In the genomic region with DNA sequence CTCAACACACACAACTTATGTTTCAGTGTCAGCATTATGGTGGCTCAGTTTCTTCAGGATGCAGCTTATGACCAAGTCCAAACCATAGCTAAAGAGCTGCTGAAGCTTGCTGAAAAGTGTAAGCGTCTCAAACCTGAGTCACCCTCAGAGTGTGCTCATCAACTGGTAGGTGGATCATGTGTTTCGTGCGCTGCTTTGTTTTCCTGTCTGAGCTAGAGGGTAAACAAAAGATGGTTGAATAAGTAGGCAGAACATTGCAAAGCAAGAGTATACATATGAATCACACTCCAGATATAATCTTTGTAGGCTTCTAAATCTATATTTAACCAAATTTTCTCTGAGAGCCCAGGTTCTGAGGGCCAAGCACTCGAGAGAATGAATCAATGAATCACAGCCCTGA, we compare ENCODE assay signal across 21 mouse cellular contexts. TPM values are rescaled to one million over a fixed set of nuclear protein-coding genes. Genes with fewer than 3 reads are reported as not detected.
A peak's percentile ranks its signal among the peaks of the same experiment; 100 is the strongest.
DNase-seq lines count a peak whose midpoint lies in the region; ATAC-seq lines count a peak whose summit lies in the region.
"Had no signal": no experiment of that assay in that cellular context is flagged by ENCODE, and none has a peak within 500 bp of the region (broad histone marks: within the 10 kb centered on the region; RNA-seq: fewer than 3 reads in every experiment).

No protein-coding gene starts in this region.

- DNase-seq in frontal cortex, postnatal 10 days (ENCODE audit: low spot score in 2 of 2), result no peak
- peak; percentile 38 to 62 for DNase-seq in left cerebral cortex, adult 9 months (ENCODE audit: low spot score in 2 of 2)
- no peak for DNase-seq in left cerebral cortex, postnatal 4 days
- peak; percentile 42 to 46 for DNase-seq in right cerebral cortex, adult 2 months (ENCODE audit: low spot score in 2 of 2)
- no peak for DNase-seq in right cerebral cortex, postnatal 14 days
- DNase-seq in gastrocnemius, adult 18-20 months (ENCODE audit: low spot score), result no peak
- DNase-seq: adrenal gland, postnatal 10 days; B cell, adult 2 months; cerebellum, adult 11-12 months; cerebellum, adult 9-10 months; cerebellum, postnatal 25 days; gastrocnemius, postnatal 36 days; heart, adult 18-20 months; heart, postnatal 14 days had no signal

- ATAC-seq in frontal cortex, adult (ENCODE audit: low TSS enrichment), result peak; percentile 29
- ATAC-seq: CD4-positive, CD25-positive, alpha-beta regulatory T cell, adult 4 months; forebrain, embryonic 15.5 days; hindbrain, postnatal 0 days had no signal

- intact Hi-C loops in left cerebral cortex, postnatal 4 days (cut with DNase I), result no loop called here

RNA-seq across cellular contexts. Expression of gene 5830473C10Rik, which starts 3.3 kb away (rescaled TPM):
- total RNA-seq in left cerebral cortex, postnatal 4 days (2021), result under 1 TPM; 0.54 TPM
- total RNA-seq in gastrocnemius, adult 18-20 months (2021), result not detected
- total RNA-seq: G1E; gastrocnemius, adult 8-10 months; gastrocnemius, postnatal 36 days; heart, adult 18-20 months; heart, postnatal 14 days; hematopoietic stem cell, adult 5-6 weeks; hindbrain, postnatal 0 days had no signal

RNA-seq across cellular contexts. Expression of gene Afm, which starts 45.4 kb away (rescaled TPM):
- total RNA-seq in left cerebral cortex, postnatal 4 days (2021), result not detected
- under 1 TPM in 1 of 2 experiments, not detected in 1; 0.17 TPM for total RNA-seq in gastrocnemius, adult 18-20 months (2021)
- total RNA-seq: G1E; gastrocnemius, postnatal 36 days; heart, adult 18-20 months; heart, postnatal 14 days; hindbrain, postnatal 0 days had no signal

Comparison
In these comparisons a context has a peak if more than half of its experiments do, and no peak if none do; other contexts are left out.
1. DNase-seq: peak in left cerebral cortex, adult 9 months (2 of 2) and right cerebral cortex, adult 2 months (2 of 2); none in frontal cortex, postnatal 10 days (0 of 2), left cerebral cortex, postnatal 4 days (single experiment), right cerebral cortex, postnatal 14 days (single experiment) and gastrocnemius, adult 18-20 months (single experiment).